Mouse (Mus musculus): Measurements from ENCODE around the gene Gm21900.
"Not testable (repeated sequence)": the region's sequence is repeated elsewhere in the genome, so short reads cannot be mapped to it uniquely, and the experiment has no call there.

Gene Gm21900

GRCm38 (mm10) chrY:10616061-10616460, at the start of gene Gm21900:
Gm21900 (plus strand) TSS chrY:10616361.
- not testable (repeated sequence) for DNase-seq (ENCODE audit: low read depth)

- not testable (repeated sequence) for DNase-seq (ENCODE audit: low read depth)
Measured at GRCm38 (mm10) chrY:10643516-10643915, 27.4 kb downstream of the Gm21900 start.
